Mouse (Mus musculus): Measurements from ENCODE around the gene Mms19. TPM values are rescaled to one million over a fixed set of nuclear protein-coding genes. Genes with fewer than 3 reads are reported as not detected.

The Mms19 gene
- 24.8 and 26.9 TPM in 2 replicates for polyA plus RNA-seq (2014; fragmentation: Nextera tagmentation; extraction: Ambion mirVana)

DNA sequence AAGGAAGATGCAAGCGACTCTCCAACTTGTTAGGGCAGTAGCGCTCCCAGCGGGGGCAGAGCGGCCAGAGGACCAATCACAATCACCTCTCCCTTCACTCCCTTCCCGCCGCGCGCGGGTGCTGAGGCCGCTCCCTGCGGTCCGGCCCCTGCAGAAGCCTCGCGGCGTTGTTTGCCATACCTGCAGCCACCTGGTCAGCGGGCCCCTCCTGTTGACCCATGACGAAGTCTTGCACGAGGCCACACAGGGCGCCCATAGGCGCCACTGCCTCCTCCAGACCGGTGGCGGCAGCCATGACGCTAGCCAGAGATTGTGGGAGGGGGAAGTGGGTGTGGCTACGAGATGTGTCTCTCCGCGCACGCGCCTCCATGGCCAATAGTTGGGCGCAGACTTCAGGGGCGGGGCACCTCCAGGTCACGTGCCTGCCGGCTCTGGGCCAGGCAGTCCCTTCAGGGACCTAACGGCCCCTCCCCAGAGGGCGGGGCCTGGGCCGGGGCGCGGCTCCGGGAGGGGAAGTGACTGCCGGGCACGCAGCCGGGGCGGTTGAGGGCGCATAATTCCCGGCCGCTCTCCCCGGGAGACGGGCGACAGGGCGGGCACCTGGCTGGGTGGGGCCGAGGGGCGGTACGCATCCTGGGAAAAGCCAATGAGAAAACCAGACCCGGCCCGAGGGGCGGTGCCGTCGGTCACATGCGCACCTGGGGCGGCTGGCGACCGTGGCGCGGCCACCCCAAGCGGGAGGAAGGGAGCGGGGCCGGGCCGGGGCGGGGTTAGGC, at the start of gene Mms19:
Gene Mms19, minus strand, starts transcription at position 339 of the 776 bp plus-strand sequence.
- Histone ChIP-seq H3K27ac (ENCODE audit: low read depth, low read length) (peak within 1 kb of the TSS; percentile 77), H3K4me1 (ENCODE audit: control insufficient read depth, insufficient read depth, low read length) (peaks cover 9% of the 10 kb centered on the region; the same call in 1 of the 2 replicates), H3K4me3 (ENCODE audit: low read depth, low read length) (peak within 1 kb of the TSS; percentile 82), H3K27me3 (ENCODE audit: control insufficient read depth, insufficient read depth, low read length) (no peaks in the 10 kb centered on the region; the same call in 1 of the 2 replicates), H3K9ac (ENCODE audit: low read depth, low read length) (peak within 1 kb of the TSS; percentile 87), H3K4me2 (peak within 1 kb of the TSS; percentile 95), H3K36me3 (ENCODE audit: control insufficient read depth, insufficient read depth, low read length) (no peaks in the 10 kb centered on the region), H3K9me3 (replicated peaks; ENCODE audit: control insufficient read depth, low read length) (no peaks in the 10 kb centered on the region)
- ATAC-seq (replicated peaks; ENCODE audit: insufficient number of reproducible peaks, low FRiP score, low TSS enrichment): peak; percentile 96
- under 1% methylated on average over 64 of the region's 68 CpGs for WGBS (ENCODE audit: insufficient replicate concordance)

- H3K9me3 ChIP-seq (replicated peaks; ENCODE audit: control insufficient read depth, low read length): no peaks in the 10 kb centered on the region
- no peak overlapping the region for H3K4me2 ChIP-seq
- no peaks in the 10 kb centered on the region for H3K27me3 ChIP-seq (ENCODE audit: control insufficient read depth, insufficient read depth, low read length)
- ATAC-seq (replicated peaks; ENCODE audit: insufficient number of reproducible peaks, low FRiP score, low TSS enrichment): no peak
- H3K9ac ChIP-seq (ENCODE audit: low read depth, low read length): no peak overlapping the region
- H3K4me1 ChIP-seq (ENCODE audit: control insufficient read depth, insufficient read depth, low read length): peaks cover 3% of the 10 kb centered on the region
- no peaks in the 10 kb centered on the region for H3K36me3 ChIP-seq (ENCODE audit: control insufficient read depth, insufficient read depth, low read length)
- no peak overlapping the region for H3K27ac ChIP-seq (ENCODE audit: low read depth, low read length)
- WGBS (ENCODE audit: insufficient replicate concordance): 6% methylated on average over 5 of the region's 5 CpGs
- no peak overlapping the region for H3K4me3 ChIP-seq (ENCODE audit: low read depth, low read length)
These were observed 45.2 kb upstream of the Mms19 start for GRCm38 (mm10) chr19:42026158-42026557.

GRCm38 (mm10) chr19:42022542-42022848, 41.5 kb upstream of the Mms19 start:
- Histone ChIP-seq H3K27ac (ENCODE audit: low read depth, low read length) (no peak overlapping the region), H3K36me3 (ENCODE audit: control insufficient read depth, insufficient read depth, low read length) (no peaks in the 10 kb centered on the region), H3K4me1 (ENCODE audit: control insufficient read depth, insufficient read depth, low read length) (peaks cover 10% of the 10 kb centered on the region), H3K4me2 (no peak overlapping the region), H3K27me3 (ENCODE audit: control insufficient read depth, insufficient read depth, low read length) (no peaks in the 10 kb centered on the region), H3K4me3 (ENCODE audit: low read depth, low read length) (no peak overlapping the region), H3K9ac (ENCODE audit: low read depth, low read length) (no peak overlapping the region), H3K9me3 (replicated peaks; ENCODE audit: control insufficient read depth, low read length) (no peaks in the 10 kb centered on the region)
- no peak for ATAC-seq (replicated peaks; ENCODE audit: insufficient number of reproducible peaks, low FRiP score, low TSS enrichment)
- 67% methylated on average over 2 of the region's 2 CpGs for WGBS (ENCODE audit: insufficient replicate concordance)

DNA sequence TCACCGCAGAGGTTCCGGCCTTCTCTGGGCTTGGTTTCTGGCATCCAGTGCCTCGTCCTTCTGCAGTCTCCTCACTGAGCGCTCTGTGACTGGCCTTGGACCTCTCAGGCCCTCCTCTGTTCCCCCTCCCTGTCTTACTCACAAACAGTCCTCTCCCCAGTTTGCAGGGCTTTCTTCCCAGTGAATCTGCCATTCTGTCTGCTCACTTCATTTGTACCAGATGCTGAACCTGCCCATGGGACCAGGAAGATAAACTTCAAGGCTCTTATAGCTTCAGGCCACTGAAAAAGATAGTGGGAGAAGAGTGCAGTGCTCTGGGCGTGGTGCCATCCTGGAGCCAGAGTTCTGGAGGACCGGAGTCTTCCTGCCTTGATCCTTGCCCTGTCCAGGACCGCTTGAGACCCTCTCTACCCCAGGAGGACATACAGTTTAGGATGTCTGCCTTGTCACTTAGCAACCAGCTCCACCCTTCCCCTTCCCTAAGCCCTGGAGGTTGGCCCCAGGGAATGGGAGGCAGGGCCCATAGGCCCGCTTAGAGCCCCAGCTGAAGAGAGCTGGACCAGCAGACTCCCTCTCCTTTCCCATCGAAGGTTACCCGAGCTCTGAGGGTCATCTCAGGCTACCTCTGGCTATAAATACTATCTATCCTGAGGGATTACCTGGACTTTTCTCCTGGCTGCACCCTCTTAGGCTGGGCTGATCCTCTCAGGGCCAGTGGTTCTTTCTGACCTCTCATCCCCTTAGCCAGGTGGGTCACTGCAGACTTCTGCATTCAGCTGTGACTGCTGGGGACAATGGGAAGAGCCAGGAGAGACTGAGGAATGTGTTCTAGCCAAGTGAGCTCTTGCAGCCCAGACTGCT, 41.0 kb upstream of the Mms19 start:
- no peak overlapping the region for H3K27ac ChIP-seq (ENCODE audit: low read depth, low read length)
- no peak overlapping the region for H3K4me2 ChIP-seq
- H3K9ac ChIP-seq (ENCODE audit: low read depth, low read length): no peak overlapping the region
- ATAC-seq (replicated peaks; ENCODE audit: insufficient number of reproducible peaks, low FRiP score, low TSS enrichment): no peak
- no peak overlapping the region for H3K4me3 ChIP-seq (ENCODE audit: low read depth, low read length)
- no peaks in the 10 kb centered on the region for H3K27me3 ChIP-seq (ENCODE audit: control insufficient read depth, insufficient read depth, low read length)
- peaks cover 14% of the 10 kb centered on the region for H3K4me1 ChIP-seq (ENCODE audit: control insufficient read depth, insufficient read depth, low read length)
- 69% methylated on average over 10 of the region's 10 CpGs for WGBS (ENCODE audit: insufficient replicate concordance)
- no peaks in the 10 kb centered on the region for H3K9me3 ChIP-seq (replicated peaks; ENCODE audit: control insufficient read depth, low read length)
- no peaks in the 10 kb centered on the region for H3K36me3 ChIP-seq (ENCODE audit: control insufficient read depth, insufficient read depth, low read length)

DNA sequence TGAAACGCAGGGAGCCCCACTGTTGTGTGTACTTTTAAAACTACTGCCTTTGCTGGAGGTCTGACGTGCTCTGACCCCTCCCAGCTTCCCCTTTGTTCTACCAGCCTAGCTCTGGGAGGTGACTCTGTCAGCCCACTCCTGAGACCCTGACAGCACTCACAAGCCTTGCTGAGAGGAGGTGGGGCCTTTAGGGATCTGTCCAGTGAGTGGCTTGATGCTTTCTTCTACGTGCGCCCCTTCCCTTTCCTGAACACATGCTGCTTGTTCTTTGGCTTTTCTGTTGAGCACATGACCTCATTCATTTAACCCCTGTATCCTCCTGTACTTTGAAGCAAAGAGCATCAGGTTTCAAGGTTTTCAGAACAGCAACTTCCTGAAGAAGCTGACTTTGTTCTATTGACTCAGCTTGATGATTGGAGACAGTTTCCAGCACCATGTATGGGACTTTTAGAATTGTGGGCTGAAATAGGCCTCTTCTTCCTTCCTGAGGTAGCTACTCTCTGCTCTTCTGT, 38.1 kb upstream of the Mms19 start:
- ATAC-seq (replicated peaks; ENCODE audit: insufficient number of reproducible peaks, low FRiP score, low TSS enrichment): 0 out of 2 replicates have a peak, but pooled peaks have one; percentile 19
- Histone ChIP-seq H3K27ac (ENCODE audit: low read depth, low read length) (peak overlapping the region; percentile 75), H3K9me3 (replicated peaks; ENCODE audit: control insufficient read depth, low read length) (no peaks in the 10 kb centered on the region), H3K4me2 (no peak overlapping the region), H3K9ac (ENCODE audit: low read depth, low read length) (0 out of 2 replicates have a peak overlapping the region, but pooled peaks have one; percentile 36), H3K4me3 (ENCODE audit: low read depth, low read length) (no peak overlapping the region), H3K4me1 (ENCODE audit: control insufficient read depth, insufficient read depth, low read length) (peaks cover 14% of the 10 kb centered on the region), H3K36me3 (ENCODE audit: control insufficient read depth, insufficient read depth, low read length) (no peaks in the 10 kb centered on the region), H3K27me3 (ENCODE audit: control insufficient read depth, insufficient read depth, low read length) (no peaks in the 10 kb centered on the region)
- 47% methylated on average over 4 of the region's 4 CpGs for WGBS (ENCODE audit: insufficient replicate concordance)

GRCm38 (mm10) chr19:42017399-42018247, 36.7 kb upstream of the Mms19 start:
- H3K27ac ChIP-seq (ENCODE audit: low read depth, low read length): peak overlapping the region; percentile 75
- H3K4me1 ChIP-seq (ENCODE audit: control insufficient read depth, insufficient read depth, low read length): peaks cover 14% of the 10 kb centered on the region
- no peak overlapping the region for H3K4me2 ChIP-seq
- 57% methylated on average over 8 of the region's 8 CpGs for WGBS (ENCODE audit: insufficient replicate concordance)
- H3K9ac ChIP-seq (ENCODE audit: low read depth, low read length): peak overlapping the region; percentile 39
- no peaks in the 10 kb centered on the region for H3K9me3 ChIP-seq (replicated peaks; ENCODE audit: control insufficient read depth, low read length)
- no peaks in the 10 kb centered on the region for H3K36me3 ChIP-seq (ENCODE audit: control insufficient read depth, insufficient read depth, low read length)
- ATAC-seq (replicated peaks; ENCODE audit: insufficient number of reproducible peaks, low FRiP score, low TSS enrichment): no peak
- no peak overlapping the region for H3K4me3 ChIP-seq (ENCODE audit: low read depth, low read length)
- no peaks in the 10 kb centered on the region for H3K27me3 ChIP-seq (ENCODE audit: control insufficient read depth, insufficient read depth, low read length)

GRCm38 (mm10) chr19:42016840-42017239, 35.9 kb upstream of the Mms19 start:
- no peak overlapping the region for H3K4me3 ChIP-seq (ENCODE audit: low read depth, low read length)
- H3K27ac ChIP-seq (ENCODE audit: low read depth, low read length): peak overlapping the region; percentile 75
- no peak overlapping the region for H3K4me2 ChIP-seq
- peaks cover 10% of the 10 kb centered on the region; the same call in 1 of the 2 replicates for H3K4me1 ChIP-seq (ENCODE audit: control insufficient read depth, insufficient read depth, low read length)
- 68% methylated on average over 5 of the region's 5 CpGs for WGBS (ENCODE audit: insufficient replicate concordance)
- no peaks in the 10 kb centered on the region for H3K36me3 ChIP-seq (ENCODE audit: control insufficient read depth, insufficient read depth, low read length)
- ATAC-seq (replicated peaks; ENCODE audit: insufficient number of reproducible peaks, low FRiP score, low TSS enrichment): no peak
- no peaks in the 10 kb centered on the region for H3K27me3 ChIP-seq (ENCODE audit: control insufficient read depth, insufficient read depth, low read length)
- H3K9ac ChIP-seq (ENCODE audit: low read depth, low read length): peak overlapping the region; percentile 34; the same call in 1 of the 2 replicates
- H3K9me3 ChIP-seq (replicated peaks; ENCODE audit: control insufficient read depth, low read length): no peaks in the 10 kb centered on the region

DNA sequence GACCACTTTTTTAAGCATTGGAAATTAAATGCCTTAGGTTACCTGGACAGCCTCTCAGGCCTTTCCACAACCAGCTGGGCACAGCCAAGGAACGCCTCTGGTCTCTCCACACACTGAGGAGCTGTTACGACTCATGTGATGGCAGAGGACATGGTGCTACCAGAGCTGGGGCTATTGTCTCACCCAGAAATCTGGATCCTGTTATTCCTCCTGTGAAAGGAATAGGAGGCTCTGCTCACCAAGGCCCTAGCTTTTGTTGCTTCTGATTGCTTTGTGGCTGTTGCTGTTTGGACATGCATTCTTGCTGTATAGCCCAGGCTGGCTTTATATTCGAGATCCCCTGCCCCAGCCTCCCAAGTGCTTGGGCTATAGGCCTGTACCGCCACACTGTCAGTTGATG, 35.3 kb upstream of the Mms19 start:
- peak overlapping the region; percentile 75; the same call in 1 of the 2 replicates for H3K27ac ChIP-seq (ENCODE audit: low read depth, low read length)

More for the DNA sequence above, 35.3 kb upstream of the Mms19 start:
- Histone ChIP-seq H3K4me2 (no peak overlapping the region), H3K4me1 (ENCODE audit: control insufficient read depth, insufficient read depth, low read length) (peaks cover 10% of the 10 kb centered on the region; the same call in 1 of the 2 replicates), H3K9ac (ENCODE audit: low read depth, low read length) (no peak overlapping the region), H3K36me3 (ENCODE audit: control insufficient read depth, insufficient read depth, low read length) (no peaks in the 10 kb centered on the region), H3K9me3 (replicated peaks; ENCODE audit: control insufficient read depth, low read length) (no peaks in the 10 kb centered on the region), H3K4me3 (ENCODE audit: low read depth, low read length) (no peak overlapping the region), H3K27me3 (ENCODE audit: control insufficient read depth, insufficient read depth, low read length) (no peaks in the 10 kb centered on the region)
- 68% methylated on average over 4 of the region's 4 CpGs for WGBS (ENCODE audit: insufficient replicate concordance)
- no peak for ATAC-seq (replicated peaks; ENCODE audit: insufficient number of reproducible peaks, low FRiP score, low TSS enrichment)
